Mouse (Mus musculus) kidney, embryonic 16.5 days (tissue): ENCODE measurements around the gene Vps37c. TPM values are rescaled to one million over a fixed set of nuclear protein-coding genes. Genes with fewer than 3 reads are reported as not detected.

Experiments used
- ATAC-seq: fragments of 200-750 bp; cut with Nextera tagmentation; 2 replicates; pipeline ENCODE4 v1.8.0; 2017; ENCODE audit warnings: moderate TSS enrichment; ENCODE audit not compliant: low FRiP score, low TSS enrichment
- H3K27ac ChIP-seq: fragments of 300-500 bp; sonication (generic); 2 replicates; pipeline ENCODE4 v1.5.1; 2014; ENCODE audit warnings: low read length
- H3K27me3 ChIP-seq: fragments of 300-500 bp; sonication (generic); 2 replicates; pipeline ENCODE4 v1.6.1; 2014; ENCODE audit warnings: low read length, control low read depth, mixed read lengths; ENCODE audit not compliant: insufficient read depth
- H3K36me3 ChIP-seq: fragments of 300-500 bp; sonication (generic); 2 replicates; pipeline ENCODE4 v1.6.1; 2014; ENCODE audit warnings: low read length, control low read depth, mixed read lengths; ENCODE audit not compliant: insufficient read depth
- H3K4me1 ChIP-seq: fragments of 300-500 bp; sonication (generic); 2 replicates; pipeline ENCODE4 v1.6.1; 2014; ENCODE audit warnings: low read length, control low read depth, mixed read lengths; ENCODE audit not compliant: insufficient read depth
- H3K4me2 ChIP-seq: fragments of 300-500 bp; sonication (generic); replicated peaks from 2 replicates; pipeline ENCODE4 v1.6.1; 2014; ENCODE audit warnings: low read depth, low read length
- H3K4me3 ChIP-seq: fragments of 300-500 bp; sonication (generic); 2 replicates; pipeline ENCODE4 v1.5.1; 2014; ENCODE audit warnings: mild to moderate bottlenecking, low read length
- H3K9ac ChIP-seq: fragments of 300-500 bp; sonication (generic); replicated peaks from 2 replicates; pipeline ENCODE4 v1.6.1; 2014; ENCODE audit warnings: low read length
- H3K9me3 ChIP-seq: fragments of 300-500 bp; sonication (generic); 2 replicates; pipeline ENCODE4 v1.6.1; 2016; ENCODE audit warnings: low read length, control low read depth
- WGBS: fragments of 180-500 bp; shearing (Covaris S2); extraction: QIAGEN DNeasy Blood & Tissue Kit; methylation state at CpG from one replicate; pipeline ENCODE4 v1.1.7; 2014; 5-methylcytosine and 5-hydroxymethylcytosine counted together
- polyA plus RNA-seq: library from polyadenylated mRNA; unstranded; fragments of >200 nt; fragmentation: Nextera tagmentation; extraction: Ambion mirVana; gene quantifications from 2 replicates; pipeline ENCODE4 v1.2.1, GENCODE M21; 2015

Vps37c gene
- polyA plus RNA-seq, 1 experiment from 2014 or later = 37.6 TPM

GRCm38 (mm10) chr19:10698131-10698991 lies 9.8 kb downstream of the Vps37c start:
- no peaks in the 10 kb centered on the region for H3K9me3 ChIP-seq
- H3K27me3 ChIP-seq = no peaks in the 10 kb centered on the region
- 0 out of 2 replicates have a peak overlapping the region, but pooled peaks have one; percentile 9 for H3K9ac ChIP-seq
- no peak overlapping the region for H3K4me3 ChIP-seq
- peak overlapping the region; percentile 71 for H3K27ac ChIP-seq
- peak; percentile 52; the same call in 1 of the 2 replicates for ATAC-seq
- no peaks in the 10 kb centered on the region for H3K36me3 ChIP-seq
- H3K4me2 ChIP-seq = no peak overlapping the region
- peaks cover 62% of the 10 kb centered on the region for H3K4me1 ChIP-seq
- 79% methylated on average over 9 of the region's 9 CpGs for WGBS

- Histone ChIP-seq H3K27me3 (no peaks in the 10 kb centered on the region), H3K4me1 (peaks cover 62% of the 10 kb centered on the region), H3K27ac (0 out of 2 replicates have a peak overlapping the region, but pooled peaks have one; percentile 8), H3K4me3 (no peak overlapping the region), H3K9ac (peak overlapping the region; percentile 0; the same call in 1 of the 2 replicates), H3K36me3 (no peaks in the 10 kb centered on the region), H3K9me3 (no peaks in the 10 kb centered on the region), H3K4me2 (no peak overlapping the region)
- 65% methylated on average over 9 of the region's 9 CpGs for WGBS
- no peak for ATAC-seq
Measured at GRCm38 (mm10) chr19:10699851-10700250, 11.3 kb downstream of the Vps37c start.

GRCm38 (mm10) chr19:10701013-10701726 lies 12.6 kb downstream of the Vps37c start:
- Histone ChIP-seq H3K4me1 (peaks cover 51% of the 10 kb centered on the region), H3K4me3 (no peak overlapping the region), H3K36me3 (no peaks in the 10 kb centered on the region), H3K9ac (no peak overlapping the region), H3K4me2 (no peak overlapping the region), H3K9me3 (no peaks in the 10 kb centered on the region), H3K27ac (no peak overlapping the region), H3K27me3 (no peaks in the 10 kb centered on the region)
- no peak for ATAC-seq
- 61% methylated on average over 6 of the region's 6 CpGs for WGBS

- H3K9me3 ChIP-seq = no peaks in the 10 kb centered on the region
- H3K4me3 ChIP-seq = no peak overlapping the region
- H3K27me3 ChIP-seq = no peaks in the 10 kb centered on the region
- no peak overlapping the region for H3K9ac ChIP-seq
- no peak overlapping the region for H3K27ac ChIP-seq
- WGBS = 77% methylated on average over 8 of the region's 8 CpGs
- no peak for ATAC-seq
- H3K4me2 ChIP-seq = no peak overlapping the region
- H3K4me1 ChIP-seq = peaks cover 44% of the 10 kb centered on the region
- H3K36me3 ChIP-seq = 0 out of 2 replicates have a peak, but pooled peaks cover 1% of the 10 kb centered on the region
Measured at GRCm38 (mm10) chr19:10702125-10702524, 13.6 kb downstream of the Vps37c start.

GRCm38 (mm10) chr19:10703470-10703869 lies 14.9 kb downstream of the Vps37c start:
- Histone ChIP-seq H3K27me3 (no peaks in the 10 kb centered on the region), H3K9me3 (no peaks in the 10 kb centered on the region), H3K36me3 (0 out of 2 replicates have a peak, but pooled peaks cover 9% of the 10 kb centered on the region), H3K9ac (no peak overlapping the region), H3K27ac (no peak overlapping the region), H3K4me1 (peaks cover 30% of the 10 kb centered on the region), H3K4me3 (no peak overlapping the region), H3K4me2 (no peak overlapping the region)
- WGBS = 85% methylated on average over 8 of the region's 8 CpGs
- ATAC-seq = no peak

GRCm38 (mm10) chr19:10707087-10707875 lies 18.7 kb downstream of the Vps37c start:
- no peaks in the 10 kb centered on the region for H3K27me3 ChIP-seq
- no peak for ATAC-seq
- H3K36me3 ChIP-seq = peaks cover 27% of the 10 kb centered on the region
- H3K9me3 ChIP-seq = no peaks in the 10 kb centered on the region
- 77% methylated on average over 13 of the region's 13 CpGs for WGBS
- no peak overlapping the region for H3K9ac ChIP-seq
- no peak overlapping the region for H3K4me3 ChIP-seq
- no peak overlapping the region for H3K4me2 ChIP-seq
- H3K4me1 ChIP-seq = peaks cover 4% of the 10 kb centered on the region; the same call in 1 of the 2 replicates
- no peak overlapping the region for H3K27ac ChIP-seq

- H3K4me1 ChIP-seq = peaks cover 4% of the 10 kb centered on the region; the same call in 1 of the 2 replicates
- no peak overlapping the region for H3K9ac ChIP-seq
- no peak overlapping the region for H3K4me3 ChIP-seq
- peaks cover 33% of the 10 kb centered on the region for H3K36me3 ChIP-seq
- H3K27ac ChIP-seq = no peak overlapping the region
- WGBS = 91% methylated on average over 1 of the region's 1 CpGs
- no peak overlapping the region for H3K4me2 ChIP-seq
- no peak for ATAC-seq
- H3K9me3 ChIP-seq = no peaks in the 10 kb centered on the region
- no peaks in the 10 kb centered on the region for H3K27me3 ChIP-seq
Measured at GRCm38 (mm10) chr19:10707881-10708280, 19.3 kb downstream of the Vps37c start.

- Histone ChIP-seq H3K4me2 (no peak overlapping the region), H3K9ac (0 out of 2 replicates have a peak overlapping the region, but pooled peaks have one; percentile 7), H3K27me3 (no peaks in the 10 kb centered on the region), H3K36me3 (peaks cover 38% of the 10 kb centered on the region), H3K27ac (no peak overlapping the region), H3K4me3 (no peak overlapping the region), H3K4me1 (peaks cover 4% of the 10 kb centered on the region; the same call in 1 of the 2 replicates), H3K9me3 (no peaks in the 10 kb centered on the region)
- no peak for ATAC-seq
- WGBS = 79% methylated on average over 6 of the region's 6 CpGs
Measured at GRCm38 (mm10) chr19:10708900-10709299, 20.4 kb downstream of the Vps37c start.

GRCm38 (mm10) chr19:10709360-10710087 lies 21.0 kb downstream of the Vps37c start:
- 23% methylated on average over 8 of the region's 8 CpGs for WGBS
- Histone ChIP-seq H3K4me3 (no peak overlapping the region), H3K4me1 (peaks cover 4% of the 10 kb centered on the region; the same call in 1 of the 2 replicates), H3K9me3 (no peaks in the 10 kb centered on the region), H3K4me2 (no peak overlapping the region), H3K9ac (0 out of 2 replicates have a peak overlapping the region, but pooled peaks have one; percentile 7), H3K36me3 (peaks cover 38% of the 10 kb centered on the region), H3K27me3 (no peaks in the 10 kb centered on the region), H3K27ac (no peak overlapping the region)
- ATAC-seq = peak; percentile 75
